Mouse (Mus musculus) ES-E14 (cell line): ENCODE measurements around the gene Epb41l2. TPM values are rescaled to one million over a fixed set of nuclear protein-coding genes. Genes with fewer than 3 reads are reported as not detected.

ENCODE experiments used
- DNase-seq: peaks from one replicate; pipeline ENCODE4 v3.0.0-alpha.2; 2013; ENCODE audit warnings: low read depth, low spot score
- H3K27ac ChIP-seq: 2 replicates; pipeline ENCODE4 v1.5.1; 2012; ENCODE audit warnings: low read depth, mild to moderate bottlenecking, low read length, moderate library complexity, mixed read lengths; ENCODE audit not compliant: poor library complexity, insufficient read depth, severe bottlenecking
- H3K36me3 ChIP-seq: 2 replicates; pipeline ENCODE4 v1.6.1; 2012; ENCODE audit warnings: mild to moderate bottlenecking, low read length, moderate library complexity, mixed read lengths; ENCODE audit not compliant: control insufficient read depth, poor library complexity, insufficient read depth, severe bottlenecking
- H3K4me1 ChIP-seq, 2 experiments: fragments of 150-350 bp in 1 of 2; sonication (generic) in 1 of 2; 2 replicates each; pipeline ENCODE4 v1.6.1; 2012; ENCODE audit warnings: low read length in 2 of 2, mild to moderate bottlenecking in 1 of 2, mixed read lengths in 1 of 2; ENCODE audit not compliant: control insufficient read depth in 2 of 2, insufficient read depth in 2 of 2, poor library complexity in 1 of 2
- H3K4me3 ChIP-seq, 2 experiments: fragments of 150-350 bp in 1 of 2; sonication (generic) in 1 of 2; 2 replicates each; pipeline ENCODE4 v1.5.1; 2012; ENCODE audit warnings: low read length in 2 of 2, low read depth in 1 of 2, mild to moderate bottlenecking in 1 of 2, mixed read lengths in 1 of 2; ENCODE audit not compliant: insufficient read depth in 1 of 2, poor library complexity in 1 of 2, severe bottlenecking in 1 of 2
- H3K9ac ChIP-seq: 2 replicates; pipeline ENCODE4 v1.6.1; 2012; ENCODE audit warnings: low read depth, mild to moderate bottlenecking, low read length, mixed read lengths; ENCODE audit not compliant: poor library complexity, insufficient read depth, severe bottlenecking
- H3K9me3 ChIP-seq: fragments of 150-350 bp; sonication (generic); 2 replicates; pipeline ENCODE4 v1.6.1; 2012; ENCODE audit warnings: low read depth, mild to moderate bottlenecking, low read length; ENCODE audit not compliant: control insufficient read depth, insufficient read depth
- CHD2 ChIP-seq: IDR thresholded peaks from 2 replicates; pipeline ENCODE4 v1.6.1; 2014; ENCODE audit warnings: mild to moderate bottlenecking, low read depth, low read length, inconsistent platforms
- HCFC1 ChIP-seq: IDR thresholded peaks from 2 replicates; pipeline ENCODE4 v1.6.1; 2012; ENCODE audit warnings: low read length, inconsistent platforms, borderline replicate concordance; ENCODE audit not compliant: insufficient read depth
- MAFK ChIP-seq: IDR thresholded peaks from 2 replicates; pipeline ENCODE4 v1.6.1; 2014; ENCODE audit warnings: mild to moderate bottlenecking, low read depth, low read length, inconsistent platforms; ENCODE audit not compliant: insufficient read depth
- ZC3H11A ChIP-seq: IDR thresholded peaks from 2 replicates; pipeline ENCODE4 v1.6.1; 2012; ENCODE audit warnings: low read depth, mild to moderate bottlenecking, inconsistent platforms, low read length, borderline replicate concordance
- ZNF384 ChIP-seq: IDR thresholded peaks from 2 replicates; pipeline ENCODE4 v1.6.1; 2012; ENCODE audit warnings: low read depth, low read length, inconsistent platforms
- in situ Hi-C, 2 experiments: fragments of 600-800 bp; cut with MboI; formaldehyde crosslinking; loops; one replicate each; pipeline ENCODE4 v1.15.1; 2025; ENCODE audit warnings: low sequenced_read_pairs in 2 of 2, inconsistent platforms in 1 of 2; ENCODE audit not compliant: unreplicated experiment in 2 of 2
- total RNA-seq: library from RNA; depleted of rRNA; stranded (reverse); fragments of 300-350 nt; gene quantifications from 2 replicates; pipeline ENCODE4 v1.2.3, GENCODE M21; 2012

Epb41l2 gene
- total RNA-seq, 1 experiment: 72.5 TPM

DNA sequence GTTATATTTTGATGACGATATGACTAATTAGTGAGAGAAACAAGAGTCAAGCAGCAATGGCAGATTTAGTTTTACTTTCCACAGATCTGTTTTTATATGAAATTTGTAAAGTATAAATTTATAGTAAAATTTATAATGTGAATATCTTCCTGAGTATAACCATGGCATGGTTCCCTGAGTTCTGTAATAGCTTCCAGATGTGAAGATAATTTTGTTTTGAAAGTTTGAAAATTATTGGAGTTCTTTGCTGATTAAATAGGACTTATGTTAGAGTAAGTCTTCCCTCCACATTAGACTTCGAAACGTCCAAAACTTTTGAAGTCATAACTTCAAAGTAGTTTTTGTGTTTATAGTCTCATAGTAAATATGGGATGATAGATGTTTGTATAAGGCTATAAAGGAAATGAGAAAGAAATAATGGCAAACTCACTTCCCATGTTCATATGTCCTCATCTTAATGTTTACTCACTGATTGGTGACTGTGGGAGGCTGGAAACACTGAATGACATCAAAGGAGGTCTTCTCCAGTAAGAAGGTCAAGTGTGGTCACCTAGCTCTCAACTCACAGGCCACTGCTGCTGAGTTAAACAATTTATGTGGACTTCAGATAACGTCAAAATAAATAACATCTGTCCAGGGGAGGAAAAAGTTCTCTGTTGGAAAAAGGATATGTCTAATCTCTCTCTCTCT, 26.1 kb upstream of the Epb41l2 start:
- Histone ChIP-seq H3K36me3 (no peaks in the 10 kb centered on the region), H3K27ac (no peak overlapping the region), H3K9me3 (no peaks in the 10 kb centered on the region), H3K4me1 (no peaks in the 10 kb centered on the region), H3K4me3 (no peak overlapping the region), H3K9ac (no peak overlapping the region)
- TF ChIP-seq MAFK (no peak), ZNF384 (no peak), CHD2 (no peak), HCFC1 (no peak), ZC3H11A (no peak)
- DNase-seq: no peak
- in situ Hi-C loops: no loop called here

DNA sequence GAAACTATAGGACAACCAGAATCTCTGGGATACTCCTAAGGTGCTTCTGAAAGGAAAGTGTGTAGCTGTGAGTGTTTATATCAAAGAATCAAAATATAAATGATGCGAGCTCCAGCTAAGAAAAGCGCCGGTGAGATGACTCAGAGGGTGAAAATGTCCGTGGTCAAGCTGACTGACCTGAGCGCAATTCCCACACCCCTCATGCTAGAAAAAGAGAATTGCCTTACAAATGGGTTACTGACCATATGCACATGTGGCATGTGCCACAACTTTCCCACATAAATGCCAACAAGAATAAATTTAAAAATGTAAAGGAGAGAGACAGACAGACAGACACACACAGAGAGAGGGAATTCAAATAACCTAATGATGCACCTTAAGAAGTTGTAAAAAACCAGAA, 18.9 kb upstream of the Epb41l2 start:
- TF ChIP-seq HCFC1 (no peak), ZNF384 (no peak), MAFK (no peak), CHD2 (no peak), ZC3H11A (no peak)
- in situ Hi-C loops: no loop called here
- Histone ChIP-seq H3K36me3 (no peaks in the 10 kb centered on the region), H3K9ac (no peak overlapping the region), H3K4me3 (no peak overlapping the region), H3K27ac (no peak overlapping the region), H3K9me3 (no peaks in the 10 kb centered on the region), H3K4me1 (peaks cover 1 to 2% of the 10 kb centered on the region in 2 experiments; a peak in 1 of 4 replicates)
- no peak for DNase-seq

DNA sequence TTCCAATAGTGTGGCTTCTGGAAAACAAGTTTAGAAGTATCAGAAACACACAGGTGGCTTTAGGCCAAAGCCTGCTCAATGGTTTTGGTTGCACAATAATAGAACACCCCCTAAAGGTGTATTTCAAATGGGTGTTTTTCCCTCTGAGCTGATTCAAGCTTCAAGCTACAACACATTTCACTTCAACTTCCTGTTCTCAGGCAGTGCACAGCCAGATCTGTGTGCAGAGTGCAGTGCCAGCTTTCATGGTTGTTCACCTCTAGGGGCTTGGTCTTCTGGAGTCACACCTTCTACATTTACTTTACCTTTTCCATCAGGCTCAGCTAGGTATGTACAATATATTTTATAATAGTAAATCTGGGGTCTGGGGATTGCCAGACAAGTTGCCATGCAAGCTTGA, 16.8 kb upstream of the Epb41l2 start:
- no peaks in the 10 kb centered on the region for H3K9me3 ChIP-seq
- no peak for TF ChIP-seq CHD2
- no peak for TF ChIP-seq ZC3H11A
- no peak for TF ChIP-seq MAFK
- no peak for TF ChIP-seq ZNF384
- TF ChIP-seq HCFC1: no peak
- H3K9ac ChIP-seq: no peak overlapping the region
- DNase-seq: no peak
- no peaks in the 10 kb centered on the region for H3K36me3 ChIP-seq
- H3K27ac ChIP-seq: no peak overlapping the region
- no peak overlapping the region for H3K4me3 ChIP-seq
- peaks cover 1 to 2% of the 10 kb centered on the region in 2 experiments; a peak in 1 of 4 replicates for H3K4me1 ChIP-seq
- in situ Hi-C loops: no loop called here

DNA sequence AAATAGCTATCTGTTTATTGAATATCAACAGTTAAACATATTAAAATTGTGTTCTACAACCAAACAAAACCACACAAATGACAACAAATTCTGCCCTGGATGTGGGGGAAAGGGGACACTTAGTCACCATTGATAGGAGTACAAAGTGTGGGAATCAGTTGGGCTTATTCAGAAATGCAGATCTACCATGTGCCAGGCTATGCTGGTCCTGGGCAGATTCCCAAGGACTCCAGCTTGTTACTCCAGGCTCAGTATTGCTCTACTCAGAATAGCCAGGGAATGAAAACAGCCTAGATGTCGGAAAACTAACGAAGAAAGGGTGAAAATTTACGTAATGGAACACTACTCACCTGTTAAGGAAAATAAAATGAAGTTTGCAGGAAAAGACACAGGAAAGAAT, 5.7 kb upstream of the Epb41l2 start:
- DNase-seq: no peak
- H3K9ac ChIP-seq: no peak overlapping the region
- no peak overlapping the region for H3K27ac ChIP-seq
- H3K4me3 ChIP-seq: no peak overlapping the region
- in situ Hi-C loops: no loop called here
- TF ChIP-seq MAFK: no peak
- TF ChIP-seq ZC3H11A: no peak
- TF ChIP-seq ZNF384: no peak
- no peak for TF ChIP-seq HCFC1
- no peak for TF ChIP-seq CHD2
- H3K4me1 ChIP-seq: no peaks in the 10 kb centered on the region
- H3K36me3 ChIP-seq: no peaks in the 10 kb centered on the region
- H3K9me3 ChIP-seq: no peaks in the 10 kb centered on the region
